Comparison of ENCODE assay signal across 19 mouse cellular contexts in the genomic region with DNA sequence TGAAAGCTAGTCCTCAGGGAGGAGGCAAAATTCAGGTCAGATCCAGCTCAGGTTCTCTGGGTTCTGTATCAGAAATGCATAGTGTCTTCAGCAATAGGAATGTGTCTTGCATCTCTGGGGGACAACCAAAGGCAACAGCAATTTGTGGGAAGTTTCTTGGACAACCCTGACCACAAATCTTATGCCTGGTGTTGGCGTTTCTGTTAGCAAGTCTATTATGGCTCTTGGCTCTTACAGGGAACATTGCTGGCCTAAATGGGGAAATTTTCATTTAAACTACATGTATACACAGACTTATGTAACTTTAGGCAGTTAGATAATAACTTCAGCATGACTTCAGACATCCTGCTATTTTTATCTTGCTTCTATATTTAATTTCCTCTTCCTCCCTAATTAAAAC.
"Had no signal": no experiment of that assay in that cellular context is flagged by ENCODE, and none has a peak within 500 bp of the region (broad histone marks: within the 10 kb centered on the region; RNA-seq: fewer than 3 reads in every experiment).

No protein-coding gene starts in this region.

- ATAC-seq: midbrain, embryonic 16.5 days had no signal

- H3K4me3 ChIP-seq: midbrain, embryonic 10.5 days; midbrain, embryonic 12.5 days; myocyte; neural tube, embryonic 13.5 days; neural tube, embryonic 15.5 days; stomach, embryonic 15.5 days had no signal

- H3K27ac ChIP-seq: midbrain, embryonic 10.5 days; midbrain, embryonic 12.5 days; neural tube, embryonic 13.5 days; neural tube, embryonic 15.5 days; stomach, embryonic 15.5 days; stomach, postnatal 0 days had no signal

- DNase-seq: lung, adult 18-20 months; lung, embryonic 14.5 days; lung, postnatal 10 days; lung, postnatal 4 days; midbrain, embryonic 14.5 days; retina, postnatal 1 day; right cerebral cortex, adult 18-20 months; right cerebral cortex, postnatal 14 days; thymus, adult 2 months; thymus, postnatal 25 days; thymus, postnatal 4 days had no signal
